Mouse (Mus musculus) stomach, embryonic 14.5 days (tissue): ENCODE results near the gene Cdc123. TPM values are rescaled to one million over a fixed set of nuclear protein-coding genes. Genes with fewer than 3 reads are reported as not detected.
"Not testable (repeated sequence)": the region's sequence is repeated elsewhere in the genome, so short reads cannot be mapped to it uniquely, and the experiment has no call there.

Experiments
- ATAC-seq: fragments of 200-750 bp; cut with Nextera tagmentation; 2 replicates; pipeline ENCODE4 v1.8.0; 2017; ENCODE audit warnings: low read depth, moderate TSS enrichment; ENCODE audit not compliant: insufficient number of reproducible peaks, insufficient read depth, low FRiP score
- H3K27ac ChIP-seq: fragments of 300-500 bp; sonication (generic); 2 replicates; pipeline ENCODE4 v1.5.1; 2014; ENCODE audit warnings: mild to moderate bottlenecking, low read length, moderate library complexity, mixed read lengths
- H3K27me3 ChIP-seq: fragments of 300-500 bp; sonication (generic); 2 replicates; pipeline ENCODE4 v1.6.1; 2014; ENCODE audit warnings: low read length, control low read depth, mixed read lengths; ENCODE audit not compliant: control insufficient read depth, insufficient read depth
- H3K36me3 ChIP-seq: fragments of 300-500 bp; sonication (generic); 2 replicates; pipeline ENCODE4 v1.6.1; 2014; ENCODE audit warnings: mild to moderate bottlenecking, control low read depth, low read length, moderate library complexity, mixed read lengths; ENCODE audit not compliant: control insufficient read depth, insufficient read depth
- H3K4me1 ChIP-seq: fragments of 300-500 bp; sonication (generic); 2 replicates; pipeline ENCODE4 v1.6.1; 2014; ENCODE audit warnings: low read length, control low read depth, mixed read lengths; ENCODE audit not compliant: control insufficient read depth, insufficient read depth
- H3K4me2 ChIP-seq: fragments of 300-500 bp; sonication (generic); replicated peaks from 2 replicates; pipeline ENCODE4 v1.6.1; 2014; ENCODE audit warnings: low read depth, low read length, control low read depth
- H3K4me3 ChIP-seq: fragments of 300-500 bp; sonication (generic); 2 replicates; pipeline ENCODE4 v1.5.1; 2014; ENCODE audit warnings: low read depth, low read length, control low read depth
- H3K9ac ChIP-seq: fragments of 300-500 bp; sonication (generic); replicated peaks from 2 replicates; pipeline ENCODE4 v1.6.1; 2014; ENCODE audit warnings: low read depth, mild to moderate bottlenecking, control low read depth, low read length, moderate library complexity, mixed read lengths
- H3K9me3 ChIP-seq: fragments of 300-500 bp; sonication (generic); 2 replicates; pipeline ENCODE4 v1.6.1; 2016; ENCODE audit warnings: low read depth, low read length, control low read depth; ENCODE audit not compliant: control insufficient read depth
- WGBS: fragments of 180-500 bp; shearing (Covaris S2); extraction: QIAGEN DNeasy Blood & Tissue Kit; methylation state at CpG from one replicate; pipeline ENCODE4 v1.1.7; 2014; 5-methylcytosine and 5-hydroxymethylcytosine counted together
- polyA plus RNA-seq: library from polyadenylated mRNA; unstranded; fragments of >200 nt; fragmentation: Nextera tagmentation; extraction: Ambion mirVana; gene quantifications from 2 replicates; pipeline ENCODE4 v1.2.1, GENCODE M21; 2014

The Cdc123 gene
- polyA plus RNA-seq, 1 experiment from 2014 or later, result 277 TPM

DNA sequence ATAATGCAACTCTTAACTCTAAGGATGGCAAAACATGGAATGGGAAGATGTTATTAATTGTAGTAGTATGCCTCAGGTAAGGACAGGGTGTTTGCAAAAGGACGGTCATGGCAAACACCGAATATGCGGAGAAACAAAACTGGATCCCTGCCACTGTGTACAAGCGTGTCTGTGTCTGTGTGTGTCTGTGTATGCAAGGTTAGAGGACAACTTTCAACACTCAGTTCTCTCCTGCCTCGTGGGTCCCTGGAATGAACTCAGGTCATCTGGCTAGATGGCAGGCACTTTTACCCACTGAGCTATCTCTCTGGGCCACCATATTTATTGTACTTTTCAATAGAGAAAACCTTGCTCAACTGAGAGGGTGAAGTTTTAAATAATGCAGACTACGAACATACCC is 22.5 kb downstream of the Cdc123 start:
- Histone ChIP-seq H3K9me3 (no peaks in the 10 kb centered on the region), H3K4me2 (no peak overlapping the region), H3K9ac (no peak overlapping the region), H3K36me3 (peaks cover 48% of the 10 kb centered on the region; the same call in 1 of the 2 replicates), H3K4me1 (no peaks in the 10 kb centered on the region), H3K27me3 (no peaks in the 10 kb centered on the region), H3K4me3 (no peak overlapping the region), H3K27ac (no peak overlapping the region)
- ATAC-seq, result no peak
- WGBS, result 96% methylated on average over 6 of the region's 6 CpGs

DNA sequence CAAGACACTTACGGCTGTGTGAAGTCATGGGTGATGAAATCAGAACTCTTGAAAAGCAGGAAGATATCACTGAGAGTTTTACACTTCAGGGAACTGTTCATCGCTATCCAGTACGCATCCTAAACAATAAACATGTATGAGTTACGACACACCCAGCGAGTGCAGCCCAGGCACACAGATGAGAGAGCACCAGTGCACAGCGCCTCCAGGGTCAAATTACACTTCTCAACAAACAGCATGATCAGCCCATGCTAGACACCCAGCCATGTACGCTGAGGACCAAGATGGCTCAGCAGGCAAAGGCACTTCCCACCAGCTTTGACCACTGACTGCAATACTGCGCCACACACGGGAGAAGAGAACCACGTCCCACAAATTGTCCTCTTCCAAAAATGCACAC is 23.7 kb downstream of the Cdc123 start:
- no peaks in the 10 kb centered on the region for H3K4me1 ChIP-seq
- ATAC-seq, result no peak
- WGBS, result 90% methylated on average over 10 of the region's 10 CpGs
- H3K4me3 ChIP-seq, result no peak overlapping the region
- H3K9ac ChIP-seq, result no peak overlapping the region
- H3K4me2 ChIP-seq, result no peak overlapping the region
- H3K9me3 ChIP-seq, result no peaks in the 10 kb centered on the region
- H3K27ac ChIP-seq, result no peak overlapping the region
- peaks cover 45% of the 10 kb centered on the region; the same call in 1 of the 2 replicates for H3K36me3 ChIP-seq
- H3K27me3 ChIP-seq, result no peaks in the 10 kb centered on the region

DNA sequence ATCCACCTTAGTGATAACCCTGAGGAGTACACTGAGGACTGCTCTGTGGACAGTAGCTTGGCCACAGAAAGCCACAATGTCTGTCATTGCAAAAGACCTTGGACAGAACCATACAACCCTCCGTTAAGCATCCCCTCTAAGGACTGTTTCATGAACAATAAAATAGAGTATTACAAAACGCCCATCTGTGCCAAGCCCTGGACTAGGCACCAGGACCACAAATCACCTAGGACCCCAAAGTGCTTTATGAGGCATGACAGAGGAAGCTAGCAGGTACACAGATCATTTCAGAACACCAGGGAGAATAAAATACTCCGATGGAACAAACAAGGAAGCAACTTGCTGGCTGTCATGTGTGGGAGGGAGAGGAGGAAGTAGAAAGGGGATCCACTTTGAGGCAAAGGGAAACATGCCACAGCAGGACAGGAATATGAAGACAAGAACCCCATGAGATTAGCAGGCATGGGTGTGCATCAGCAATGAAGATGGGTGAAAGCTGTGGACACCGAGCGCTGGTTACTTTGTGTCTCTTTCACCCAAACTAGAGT is 33.7 kb downstream of the Cdc123 start:
- 96% methylated on average over 5 of the region's 5 CpGs for WGBS
- Histone ChIP-seq H3K9me3 (no peaks in the 10 kb centered on the region), H3K27me3 (no peaks in the 10 kb centered on the region), H3K4me3 (no peak overlapping the region), H3K4me1 (no peaks in the 10 kb centered on the region), H3K36me3 (peaks cover 33% of the 10 kb centered on the region), H3K9ac (no peak overlapping the region), H3K27ac (no peak overlapping the region), H3K4me2 (no peak overlapping the region)
- ATAC-seq, result no peak

DNA sequence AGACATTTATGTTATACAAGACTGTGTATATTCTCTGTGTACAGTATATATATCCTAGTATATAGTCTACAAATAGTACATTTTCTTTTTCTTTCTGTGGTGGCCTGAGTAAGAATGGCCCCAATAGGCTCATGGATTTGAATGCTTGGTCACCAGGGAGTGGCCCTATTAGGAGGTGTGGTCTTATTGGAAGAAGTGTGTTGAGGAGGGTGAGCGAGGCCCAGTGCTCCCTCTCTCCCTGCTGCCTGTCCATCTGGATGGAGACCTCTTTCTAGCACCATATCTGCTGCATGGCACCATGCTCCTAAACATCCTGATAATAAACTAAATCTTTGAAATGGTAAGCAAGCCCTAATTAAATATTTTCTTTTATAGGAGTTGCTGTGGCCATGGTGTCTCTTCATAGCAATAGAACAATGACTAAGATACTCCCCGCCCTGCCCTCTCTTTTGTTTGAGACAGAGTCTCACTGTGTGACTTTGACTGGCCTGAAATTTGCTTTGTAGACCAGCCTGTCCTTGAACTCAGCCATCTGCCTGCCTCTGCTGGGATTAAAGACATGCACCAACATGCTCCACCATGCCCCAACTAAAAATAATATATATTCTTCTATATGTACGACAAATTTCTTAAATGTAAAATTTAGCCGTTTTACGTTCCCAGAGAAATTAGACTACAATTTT is 34.8 kb downstream of the Cdc123 start:
- H3K27ac ChIP-seq, result no peak overlapping the region
- H3K4me1 ChIP-seq, result no peaks in the 10 kb centered on the region
- peaks cover 33% of the 10 kb centered on the region for H3K36me3 ChIP-seq
- no peak overlapping the region for H3K4me2 ChIP-seq
- no peak overlapping the region for H3K9ac ChIP-seq
- no peaks in the 10 kb centered on the region for H3K9me3 ChIP-seq
- ATAC-seq, result no peak
- no peaks in the 10 kb centered on the region for H3K27me3 ChIP-seq
- 94% methylated on average over 5 of the region's 5 CpGs for WGBS
- no peak overlapping the region for H3K4me3 ChIP-seq

DNA sequence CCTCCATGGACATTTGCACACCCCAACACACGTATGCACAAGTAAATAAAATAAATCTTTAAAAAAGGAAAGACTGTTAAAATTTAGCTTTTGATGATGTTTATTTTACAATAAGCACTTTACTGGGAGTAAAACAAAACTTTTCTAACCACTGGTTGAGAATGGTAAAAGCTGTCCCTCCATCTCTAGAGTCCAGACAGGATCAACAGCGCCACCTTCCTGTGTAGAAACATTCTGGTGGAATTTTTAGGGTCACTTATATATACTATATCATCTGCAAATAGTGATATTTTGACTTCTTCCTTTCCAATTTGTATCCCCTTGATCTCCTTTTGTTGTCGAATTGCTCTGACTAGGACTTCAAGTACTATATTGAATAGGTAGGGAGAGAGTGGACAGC is 38.8 kb downstream of the Cdc123 start:
- H3K36me3 ChIP-seq, result peaks cover 38% of the 10 kb centered on the region
- not testable (repeated sequence) for H3K9ac ChIP-seq, H3K9me3 ChIP-seq, H3K27me3 ChIP-seq, ATAC-seq, H3K4me3 ChIP-seq, H3K4me2 ChIP-seq, H3K4me1 ChIP-seq, H3K27ac ChIP-seq
- 77% methylated on average over 3 of the region's 3 CpGs for WGBS

DNA sequence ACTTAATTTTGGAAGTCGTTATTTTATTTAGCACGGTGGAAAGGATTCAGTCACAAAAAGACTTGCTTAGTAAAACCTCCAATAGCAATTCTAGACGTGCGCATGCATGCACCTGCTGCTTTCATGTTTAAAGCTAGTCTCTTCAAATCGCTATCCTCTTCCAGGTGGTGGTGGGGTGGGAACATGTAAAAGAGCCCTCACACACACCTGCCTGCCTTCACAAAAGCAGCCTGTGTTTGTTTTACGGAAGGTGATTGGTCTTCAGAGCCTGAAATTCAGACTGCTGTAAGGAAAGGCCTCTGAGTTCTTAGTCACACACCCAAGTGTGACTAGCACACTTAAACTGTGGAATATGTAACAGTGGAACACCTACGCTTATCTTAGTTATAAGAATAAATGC is 39.7 kb downstream of the Cdc123 start:
- no peak overlapping the region for H3K4me2 ChIP-seq
- H3K27ac ChIP-seq, result no peak overlapping the region
- no peaks in the 10 kb centered on the region for H3K9me3 ChIP-seq
- peaks cover 29% of the 10 kb centered on the region for H3K36me3 ChIP-seq
- H3K27me3 ChIP-seq, result no peaks in the 10 kb centered on the region
- 89% methylated on average over 7 of the region's 7 CpGs for WGBS
- no peak overlapping the region for H3K9ac ChIP-seq
- H3K4me1 ChIP-seq, result no peaks in the 10 kb centered on the region
- H3K4me3 ChIP-seq, result no peak overlapping the region
- ATAC-seq, result no peak

DNA sequence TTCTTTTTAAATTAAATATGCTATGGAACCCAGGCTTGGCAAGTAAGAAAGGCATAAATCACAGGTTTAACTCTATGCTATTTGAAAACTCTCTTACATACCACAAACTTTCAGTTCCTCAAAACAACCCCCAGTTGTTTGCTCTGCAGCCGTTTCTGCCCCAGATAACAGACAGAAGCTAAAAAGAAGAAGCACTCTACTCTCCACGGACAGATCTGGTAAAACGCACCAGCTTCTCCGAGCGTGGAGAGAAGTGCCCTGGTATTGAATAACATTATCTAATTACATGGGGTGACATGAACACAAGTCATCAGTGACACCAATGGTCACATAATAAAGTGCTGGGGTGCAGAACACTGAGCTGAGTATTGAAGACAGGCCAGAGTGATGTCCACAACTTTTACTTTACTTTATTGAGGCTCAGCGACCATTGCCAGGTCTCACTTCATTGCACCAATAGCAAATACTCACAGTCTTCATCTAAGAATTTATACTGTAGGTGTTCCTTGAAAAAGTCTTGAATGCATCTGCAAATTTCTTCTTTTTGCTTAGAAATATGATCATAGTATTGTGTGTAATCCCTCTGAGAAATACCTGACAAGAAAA is 40.4 kb downstream of the Cdc123 start:
- Histone ChIP-seq H3K27me3 (no peaks in the 10 kb centered on the region), H3K27ac (no peak overlapping the region), H3K4me3 (no peak overlapping the region), H3K9ac (no peak overlapping the region), H3K36me3 (peaks cover 23% of the 10 kb centered on the region), H3K9me3 (0 out of 2 replicates have a peak, but pooled peaks cover 6% of the 10 kb centered on the region), H3K4me2 (no peak overlapping the region), H3K4me1 (no peaks in the 10 kb centered on the region)
- no peak for ATAC-seq
- 90% methylated on average over 6 of the region's 6 CpGs for WGBS

DNA sequence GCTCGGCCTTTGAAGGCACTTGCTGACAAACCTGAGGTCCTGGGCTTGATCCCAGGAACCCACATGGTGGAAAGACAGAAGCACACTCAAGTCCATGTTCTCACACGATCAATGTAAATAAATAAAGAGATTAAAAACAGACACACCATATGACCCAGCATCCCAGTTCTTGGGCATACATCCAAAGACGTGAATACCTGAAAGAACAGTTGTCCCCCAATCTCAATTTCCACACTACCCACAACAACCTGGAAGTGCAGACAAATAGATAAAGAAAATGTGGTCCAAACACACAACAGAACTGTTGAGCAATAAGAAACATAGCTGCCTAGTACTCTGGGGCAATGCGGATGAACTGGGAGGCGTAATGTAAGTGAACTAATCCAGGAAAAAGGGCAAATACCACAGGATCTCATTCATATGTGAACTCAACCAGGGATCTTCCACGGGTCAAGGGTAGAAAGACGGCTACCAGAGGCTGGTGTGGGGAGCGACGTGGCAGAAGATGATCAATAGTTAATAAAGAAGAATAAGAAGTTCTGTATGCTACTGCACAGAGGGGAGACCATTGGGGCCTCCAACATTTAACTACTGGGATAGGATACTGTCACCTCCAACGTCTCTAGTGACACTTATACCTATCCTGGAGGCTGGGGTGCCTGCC is 42.9 kb downstream of the Cdc123 start:
- no peak overlapping the region; the same call in 1 of the 2 replicates for H3K27ac ChIP-seq
- H3K9me3 ChIP-seq, result 0 out of 2 replicates have a peak, but pooled peaks cover 7% of the 10 kb centered on the region
- H3K36me3 ChIP-seq, result peaks cover 25% of the 10 kb centered on the region
- ATAC-seq, result no peak
- no peaks in the 10 kb centered on the region for H3K27me3 ChIP-seq
- H3K4me2 ChIP-seq, result no peak overlapping the region
- no peaks in the 10 kb centered on the region for H3K4me1 ChIP-seq
- 86% methylated on average over 10 of the region's 10 CpGs for WGBS
- H3K9ac ChIP-seq, result no peak overlapping the region
- no peak overlapping the region for H3K4me3 ChIP-seq
